Mouse (Mus musculus) gastrocnemius, adult 8-10 months (tissue): ENCODE data around the gene Lrtm2. TPM values are rescaled to one million over a fixed set of nuclear protein-coding genes. Genes with fewer than 3 reads are reported as not detected.

Experiments
- DNase-seq, 2 experiments: peaks; one replicate each; pipeline ENCODE4 v3.0.0; 2022; ENCODE audit warnings: low spot score in 2 of 2
- total RNA-seq, 4 experiments: library from RNA; stranded (reverse); gene quantifications; 2 replicates each; pipeline ENCODE4 v1.2.4; 2022

Lrtm2 gene
- total RNA-seq, 4 experiments from 2014 or later, result 0.07 to 0.31 (median 0.19) TPM

GRCm38 (mm10) chr6:119337287-119337686 is 6.7 kb upstream of the Lrtm2 start:
- DNase-seq, result no peak

- no peak for DNase-seq
These were observed 5.6 kb upstream of the Lrtm2 start for GRCm38 (mm10) chr6:119336124-119336523.

GRCm38 (mm10) chr6:119333831-119334230 is 3.3 kb upstream of the Lrtm2 start:
- DNase-seq, result no peak

GRCm38 (mm10) chr6:119333202-119333601 is 2.6 kb upstream of the Lrtm2 start:
- no peak for DNase-seq

GRCm38 (mm10) chr6:119332111-119332510 is 1.5 kb upstream of the Lrtm2 start:
- DNase-seq, result no peak

- DNase-seq, result no peak
These were observed 630 bp downstream of the Lrtm2 start for GRCm38 (mm10) chr6:119329936-119330335.

- no peak for DNase-seq
These were observed 1.3 kb downstream of the Lrtm2 start for GRCm38 (mm10) chr6:119329215-119329714.

- no peak for DNase-seq
These were observed 1.9 kb downstream of the Lrtm2 start for GRCm38 (mm10) chr6:119328521-119329115.

- DNase-seq, result no peak
These were observed 4.0 kb downstream of the Lrtm2 start for GRCm38 (mm10) chr6:119326541-119326940.

GRCm38 (mm10) chr6:119325978-119326377 is 4.6 kb downstream of the Lrtm2 start:
- no peak for DNase-seq

- no peak for DNase-seq
These were observed 5.8 kb downstream of the Lrtm2 start for GRCm38 (mm10) chr6:119324776-119325175.

GRCm38 (mm10) chr6:119321752-119322151 is 8.8 kb downstream of the Lrtm2 start:
- no peak for DNase-seq

- no peak for DNase-seq
These were observed 10.1 kb downstream of the Lrtm2 start for GRCm38 (mm10) chr6:119320481-119320880.

- DNase-seq, result no peak
These were observed 11.2 kb downstream of the Lrtm2 start for GRCm38 (mm10) chr6:119319358-119319757.

- DNase-seq, result no peak
These were observed 11.8 kb downstream of the Lrtm2 start for GRCm38 (mm10) chr6:119318732-119319131.

GRCm38 (mm10) chr6:119314751-119315476 is 15.7 kb downstream of the Lrtm2 start:
- DNase-seq, result no peak

GRCm38 (mm10) chr6:119313588-119314375 is 16.8 kb downstream of the Lrtm2 start:
- no peak for DNase-seq

- DNase-seq, result no peak
These were observed 17.5 kb downstream of the Lrtm2 start for GRCm38 (mm10) chr6:119313096-119313495.

- no peak for DNase-seq
These were observed 18.2 kb downstream of the Lrtm2 start for GRCm38 (mm10) chr6:119312381-119312780.

GRCm38 (mm10) chr6:119310176-119310575 is 20.4 kb downstream of the Lrtm2 start:
- DNase-seq, result no peak

- no peak for DNase-seq
These were observed 22.6 kb downstream of the Lrtm2 start for GRCm38 (mm10) chr6:119307867-119308413.

GRCm38 (mm10) chr6:119303331-119303730 is 27.2 kb downstream of the Lrtm2 start:
- no peak for DNase-seq
